Mouse (Mus musculus) hindbrain, embryonic 11.5 days (tissue): ENCODE results near the gene Ror1. TPM values are rescaled to one million over a fixed set of nuclear protein-coding genes. Genes with fewer than 3 reads are reported as not detected.

ENCODE experiments used
- ATAC-seq: fragments of 200-750 bp; cut with Nextera tagmentation; 2 replicates; pipeline ENCODE4 v1.8.0; 2017; ENCODE audit warnings: mild to moderate bottlenecking, moderate TSS enrichment, moderate library complexity; ENCODE audit not compliant: low FRiP score
- DNase-seq: peaks from one replicate; pipeline ENCODE4 v3.0.0-alpha.2; 2015; ENCODE audit warnings: low spot score
- H3K27ac ChIP-seq: fragments of 300-500 bp; sonication (generic); 2 replicates; pipeline ENCODE4 v1.5.1; 2014; ENCODE audit warnings: mild to moderate bottlenecking, low read depth, low read length
- H3K27me3 ChIP-seq: fragments of 300-500 bp; sonication (generic); 2 replicates; pipeline ENCODE4 v1.6.1; 2014; ENCODE audit warnings: mild to moderate bottlenecking, low read length, moderate library complexity, mixed read lengths; ENCODE audit not compliant: control insufficient read depth, insufficient read depth
- H3K36me3 ChIP-seq: fragments of 300-500 bp; sonication (generic); 2 replicates; pipeline ENCODE4 v1.6.1; 2014; ENCODE audit warnings: mild to moderate bottlenecking, low read length, moderate library complexity, mixed read lengths; ENCODE audit not compliant: control insufficient read depth, insufficient read depth
- H3K4me1 ChIP-seq: fragments of 300-500 bp; sonication (generic); replicated peaks from 2 replicates; pipeline ENCODE4 v1.6.1; 2014; ENCODE audit warnings: low read length, mixed read lengths; ENCODE audit not compliant: control insufficient read depth, insufficient read depth
- H3K4me2 ChIP-seq: fragments of 300-500 bp; sonication (generic); replicated peaks from 2 replicates; pipeline ENCODE4 v1.6.1; 2014; ENCODE audit warnings: mild to moderate bottlenecking, low read depth, low read length
- H3K4me3 ChIP-seq: fragments of 300-500 bp; sonication (generic); 2 replicates; pipeline ENCODE4 v1.5.1; 2014; ENCODE audit warnings: low read depth, low read length
- H3K9ac ChIP-seq: fragments of 300-500 bp; sonication (generic); 2 replicates; pipeline ENCODE4 v1.6.1; 2014; ENCODE audit warnings: low read depth, low read length
- H3K9me3 ChIP-seq: fragments of 300-500 bp; sonication (generic); 2 replicates; pipeline ENCODE4 v1.6.1; 2016; ENCODE audit warnings: low read length; ENCODE audit not compliant: control insufficient read depth
- WGBS: fragments of 180-500 bp; shearing (Covaris S2); extraction: QIAGEN DNeasy Blood & Tissue Kit; methylation state at CpG from one replicate; pipeline ENCODE4 v1.1.7; 2014; 5-methylcytosine and 5-hydroxymethylcytosine counted together
- polyA plus RNA-seq: library from polyadenylated mRNA; unstranded; fragments of >200 nt; fragmentation: Nextera tagmentation; extraction: Ambion mirVana; gene quantifications from 2 replicates; pipeline ENCODE4 v1.2.1, GENCODE M21; 2014

Gene Ror1
- polyA plus RNA-seq, 1 experiment from 2014 or later, result 5.7 TPM

DNA sequence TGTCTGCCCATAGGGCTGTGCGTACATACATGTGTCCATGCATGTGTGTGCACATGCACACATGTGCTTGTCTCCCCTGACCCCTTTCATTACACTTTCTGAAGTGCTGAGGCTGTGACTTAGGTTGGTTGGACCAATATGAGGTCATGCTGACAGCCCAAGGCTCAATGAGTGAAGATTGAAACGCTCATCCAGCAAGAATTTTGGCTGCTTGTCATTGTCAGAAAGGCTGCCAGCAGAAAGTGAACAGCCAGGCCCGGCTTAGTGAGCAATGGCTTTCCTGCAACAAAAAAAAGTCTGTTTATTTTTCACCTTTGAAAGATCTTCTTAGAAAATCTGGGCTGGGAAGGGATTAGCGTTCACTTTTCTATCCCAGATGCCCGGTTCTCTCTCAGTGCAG lies 86.1 kb downstream of the Ror1 start:
- no peak for DNase-seq

DNA sequence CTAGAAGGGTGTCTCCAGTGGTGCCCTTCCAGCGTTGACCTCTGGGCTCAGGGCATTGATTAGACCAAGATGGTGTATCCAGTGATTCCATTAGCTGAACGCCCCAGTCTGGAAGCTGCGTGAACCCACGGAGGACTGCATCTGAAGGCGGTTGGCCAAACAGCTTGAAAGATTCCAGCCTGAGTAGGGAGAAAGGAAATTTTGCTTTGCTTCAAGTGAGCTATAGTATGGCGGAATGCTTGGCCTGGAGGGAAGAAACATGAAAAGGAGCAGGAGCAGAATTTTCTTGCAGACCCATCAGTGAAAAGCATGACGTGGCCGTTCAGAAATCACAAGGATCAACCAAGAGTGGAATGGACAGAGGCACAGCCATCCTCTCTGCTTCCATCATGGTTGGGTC lies 91.2 kb downstream of the Ror1 start:
- no peak overlapping the region for H3K4me3 ChIP-seq
- H3K27ac ChIP-seq, result no peak overlapping the region
- DNase-seq (no peak), ATAC-seq (no peak)
- no peaks in the 10 kb centered on the region for H3K36me3 ChIP-seq
- H3K27me3 ChIP-seq, result no peaks in the 10 kb centered on the region
- H3K4me1 ChIP-seq, result no peaks in the 10 kb centered on the region
- H3K9me3 ChIP-seq, result no peaks in the 10 kb centered on the region
- H3K4me2 ChIP-seq, result no peak overlapping the region
- 84% methylated on average over 8 of the region's 8 CpGs for WGBS
- H3K9ac ChIP-seq, result no peak overlapping the region

More for the DNA sequence above, 86.1 kb downstream of the Ror1 start:
- Histone ChIP-seq H3K4me3 (no peak overlapping the region), H3K27me3 (no peaks in the 10 kb centered on the region), H3K9ac (no peak overlapping the region), H3K36me3 (no peaks in the 10 kb centered on the region), H3K4me1 (0 out of 2 replicates have a peak, but pooled peaks cover 2% of the 10 kb centered on the region), H3K9me3 (no peaks in the 10 kb centered on the region), H3K4me2 (no peak overlapping the region), H3K27ac (no peak overlapping the region)
- ATAC-seq, result no peak
- 85% methylated on average over 5 of the region's 5 CpGs for WGBS

DNA sequence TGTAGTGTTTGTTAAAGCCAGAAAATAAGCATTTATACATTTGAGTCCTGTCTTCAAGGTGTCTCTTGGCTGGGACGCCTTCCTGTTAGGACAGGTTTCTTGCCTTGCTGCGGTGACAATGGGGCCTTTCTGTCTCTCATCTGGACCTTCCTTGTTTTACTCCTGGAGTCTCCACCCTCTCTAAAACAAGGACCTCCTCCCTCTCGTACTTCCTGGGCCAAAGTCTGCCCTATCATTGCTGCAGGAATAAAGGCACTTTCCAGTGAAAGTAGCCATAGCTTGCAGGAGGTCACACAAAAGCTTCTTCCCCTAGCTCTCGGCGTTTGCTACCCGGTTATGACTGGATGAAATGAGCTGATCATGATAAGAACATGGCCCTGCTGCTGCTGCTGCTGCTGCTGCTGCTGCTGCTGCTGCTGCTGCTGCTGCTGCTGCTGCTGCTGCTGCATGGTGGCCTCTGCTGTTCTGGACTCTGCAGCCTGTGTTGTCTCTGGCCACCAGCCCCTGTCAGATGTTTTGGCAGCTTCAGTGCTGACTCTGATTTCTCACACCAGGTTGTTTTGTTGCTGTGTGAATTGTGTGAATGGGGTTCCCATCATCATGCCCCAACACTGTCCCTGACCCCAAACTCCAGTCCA lies 92.1 kb downstream of the Ror1 start:
- Histone ChIP-seq H3K4me2 (no peak overlapping the region), H3K4me1 (no peaks in the 10 kb centered on the region), H3K36me3 (no peaks in the 10 kb centered on the region), H3K9ac (no peak overlapping the region), H3K9me3 (no peaks in the 10 kb centered on the region), H3K4me3 (no peak overlapping the region), H3K27ac (no peak overlapping the region), H3K27me3 (no peaks in the 10 kb centered on the region)
- 62% methylated on average over 6 of the region's 6 CpGs for WGBS
- DNase-seq (no peak), ATAC-seq (no peak)

DNA sequence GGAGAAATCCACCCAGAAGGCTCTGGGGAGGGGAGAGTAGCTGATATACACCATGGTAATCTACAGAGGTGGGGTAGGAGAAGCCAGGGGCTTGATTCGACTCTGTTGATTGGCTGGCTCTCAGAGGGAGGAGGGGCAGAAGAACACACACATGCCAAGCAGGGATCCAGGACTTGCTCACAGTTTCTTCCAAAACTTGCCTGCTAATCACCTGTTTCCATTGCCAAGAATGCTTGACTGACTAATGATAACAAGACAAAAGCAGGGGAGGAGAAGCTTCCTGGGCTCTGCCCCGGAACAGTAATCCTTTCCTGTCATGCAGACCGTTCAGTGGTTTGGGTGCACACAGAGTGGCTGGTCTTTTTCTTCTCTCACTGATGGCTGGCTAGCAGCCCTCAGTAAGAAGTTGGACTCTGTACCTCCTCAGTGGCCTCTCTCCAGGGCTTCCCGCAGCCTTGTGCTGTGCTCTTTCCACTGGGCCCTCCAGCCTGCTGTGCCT lies 92.7 kb downstream of the Ror1 start:
- 54% methylated on average over 4 of the region's 4 CpGs for WGBS
- no peak overlapping the region for H3K27ac ChIP-seq
- no peak for ATAC-seq

DNA sequence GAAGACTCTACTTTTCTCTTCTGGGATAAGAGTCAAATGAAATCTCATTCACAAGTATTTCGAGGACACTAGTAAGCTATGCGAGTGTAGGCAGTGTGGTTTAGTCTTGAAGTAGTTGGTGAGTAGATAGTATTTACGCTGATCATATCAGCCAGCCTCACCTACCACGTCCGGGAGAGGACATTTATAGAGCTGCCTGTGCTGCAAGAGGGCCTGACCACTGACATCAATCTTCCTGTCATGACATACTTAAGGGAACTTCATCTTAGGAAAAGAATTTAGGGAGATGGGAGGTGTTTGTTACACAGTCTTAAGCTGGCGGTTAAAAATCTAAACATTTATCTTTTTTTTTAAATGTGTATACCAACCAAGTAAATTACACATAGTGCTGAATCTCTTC lies 95.9 kb downstream of the Ror1 start:
- no peak overlapping the region for H3K9ac ChIP-seq
- H3K27me3 ChIP-seq, result no peaks in the 10 kb centered on the region
- no peak overlapping the region for H3K4me2 ChIP-seq
- H3K4me1 ChIP-seq, result no peaks in the 10 kb centered on the region
- no peak overlapping the region for H3K4me3 ChIP-seq
- ATAC-seq (no peak), DNase-seq (no peak)
- H3K9me3 ChIP-seq, result no peaks in the 10 kb centered on the region
- H3K27ac ChIP-seq, result no peak overlapping the region
- H3K36me3 ChIP-seq, result no peaks in the 10 kb centered on the region
- 89% methylated on average over 6 of the region's 6 CpGs for WGBS

More for the DNA sequence above, 92.7 kb downstream of the Ror1 start:
- Histone ChIP-seq H3K4me1 (no peaks in the 10 kb centered on the region), H3K4me2 (no peak overlapping the region), H3K9ac (no peak overlapping the region), H3K9me3 (no peaks in the 10 kb centered on the region), H3K27me3 (no peaks in the 10 kb centered on the region), H3K36me3 (no peaks in the 10 kb centered on the region), H3K4me3 (no peak overlapping the region)
- no peak for DNase-seq

DNA sequence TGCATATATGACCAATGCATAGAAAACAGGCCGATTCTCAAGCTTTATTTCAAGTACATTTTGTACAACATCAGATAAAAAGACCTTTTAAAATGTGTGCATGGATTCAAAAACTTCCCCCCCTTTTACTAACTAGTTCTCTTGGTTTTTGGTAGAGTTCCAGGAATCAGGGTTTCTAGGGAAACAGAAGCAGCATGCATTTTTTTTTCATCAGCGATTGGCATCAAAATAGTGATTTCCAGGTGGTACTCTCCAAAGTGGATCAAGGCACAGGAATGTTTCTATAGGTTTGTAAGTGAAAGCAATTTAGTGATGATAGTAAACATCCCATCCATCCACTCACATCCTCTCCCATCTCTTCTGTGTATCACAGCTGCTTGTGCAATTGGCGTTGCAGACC lies 98.5 kb downstream of the Ror1 start:
- no peak overlapping the region for H3K4me2 ChIP-seq
- 80% methylated on average over 3 of the region's 3 CpGs for WGBS
- ATAC-seq, result no peak

DNA sequence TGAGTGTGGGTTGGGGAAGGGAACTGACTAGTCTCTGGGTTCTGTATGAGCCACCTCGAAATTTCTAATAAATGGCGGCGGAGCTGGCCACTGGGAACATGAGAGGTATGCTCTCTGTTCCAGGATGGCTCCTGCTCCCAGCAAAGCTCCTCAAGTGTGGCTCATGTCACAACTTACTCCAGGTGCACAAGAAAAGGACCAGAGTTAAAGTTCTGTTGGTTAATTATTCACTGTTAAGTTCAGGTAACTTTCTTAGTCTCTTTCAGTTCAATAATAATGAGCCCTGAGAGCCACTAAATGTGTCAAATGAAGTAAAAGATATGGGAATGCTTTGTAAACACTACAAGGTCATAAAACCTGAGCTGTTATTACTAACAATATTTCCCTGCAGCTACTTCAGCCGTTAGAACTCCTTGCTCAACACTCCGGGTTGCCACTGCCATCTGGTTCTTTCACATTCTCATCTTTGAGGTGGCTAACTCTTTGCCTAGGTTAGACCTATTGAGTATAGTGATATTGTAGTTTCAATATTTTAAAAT lies 100.7 kb downstream of the Ror1 start:
- Histone ChIP-seq H3K4me3 (no peak overlapping the region), H3K9ac (no peak overlapping the region), H3K27ac (no peak overlapping the region), H3K27me3 (no peaks in the 10 kb centered on the region), H3K36me3 (no peaks in the 10 kb centered on the region), H3K4me1 (no peaks in the 10 kb centered on the region), H3K9me3 (no peaks in the 10 kb centered on the region), H3K4me2 (no peak overlapping the region)
- ATAC-seq (no peak), DNase-seq (no peak)
- 89% methylated on average over 5 of the region's 5 CpGs for WGBS

More for the DNA sequence above, 98.5 kb downstream of the Ror1 start:
- no peaks in the 10 kb centered on the region for H3K4me1 ChIP-seq
- H3K36me3 ChIP-seq, result no peaks in the 10 kb centered on the region
- no peak for DNase-seq
- H3K9me3 ChIP-seq, result no peaks in the 10 kb centered on the region
- no peak overlapping the region for H3K4me3 ChIP-seq
- no peak overlapping the region for H3K9ac ChIP-seq
- no peak overlapping the region for H3K27ac ChIP-seq
- H3K27me3 ChIP-seq, result no peaks in the 10 kb centered on the region

DNA sequence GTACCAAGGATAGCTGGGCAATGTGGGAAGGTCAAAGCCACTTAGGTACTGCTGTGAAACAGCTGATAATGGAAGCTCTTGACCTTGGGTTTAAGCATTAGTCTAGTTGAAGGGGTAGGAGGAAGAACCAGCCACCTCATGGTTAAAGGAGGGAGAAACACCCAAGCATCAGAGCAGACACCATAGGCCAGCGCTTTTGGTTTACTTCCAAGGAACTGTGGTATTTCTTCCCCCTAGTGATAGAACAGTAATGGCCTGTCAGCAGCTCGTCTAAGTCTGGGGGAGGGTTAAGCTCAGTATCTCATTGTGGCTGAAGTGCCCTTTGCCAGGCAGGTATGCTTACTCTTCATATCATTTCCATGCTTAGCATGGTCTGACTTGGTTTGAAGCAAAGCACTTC lies 102.7 kb downstream of the Ror1 start:
- H3K4me3 ChIP-seq, result no peak overlapping the region
- H3K9ac ChIP-seq, result no peak overlapping the region
- H3K4me2 ChIP-seq, result no peak overlapping the region
- no peaks in the 10 kb centered on the region for H3K9me3 ChIP-seq
- H3K27ac ChIP-seq, result no peak overlapping the region
- no peaks in the 10 kb centered on the region for H3K36me3 ChIP-seq
- DNase-seq, result no peak
- no peaks in the 10 kb centered on the region for H3K4me1 ChIP-seq
- H3K27me3 ChIP-seq, result no peaks in the 10 kb centered on the region
- no peak for ATAC-seq
- 75% methylated on average over 2 of the region's 2 CpGs for WGBS

DNA sequence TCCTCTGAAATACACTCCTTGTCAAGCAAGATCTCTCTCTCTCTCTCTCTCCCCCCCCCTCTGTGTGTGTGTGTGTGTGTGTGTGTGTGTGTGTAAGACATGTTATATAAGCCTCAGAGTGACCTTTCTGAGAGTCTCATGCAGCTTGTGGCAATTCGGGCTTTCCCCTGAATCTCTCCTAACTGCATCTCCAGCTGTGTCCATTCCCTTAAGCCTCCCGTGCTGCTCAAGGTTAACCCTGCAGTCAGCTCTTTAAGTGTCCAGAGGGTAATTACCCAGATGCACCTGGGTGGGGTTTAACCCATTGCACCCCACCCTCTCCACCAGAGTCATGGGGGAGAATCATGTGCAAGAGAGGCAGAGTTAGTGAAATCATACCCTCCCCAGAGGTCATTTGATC lies 105.7 kb downstream of the Ror1 start:
- 47% methylated on average over 2 of the region's 2 CpGs for WGBS
- DNase-seq, result no peak
- no peaks in the 10 kb centered on the region for H3K4me1 ChIP-seq
- H3K4me3 ChIP-seq, result no peak overlapping the region
- no peaks in the 10 kb centered on the region for H3K27me3 ChIP-seq
- no peak overlapping the region for H3K9ac ChIP-seq
- H3K27ac ChIP-seq, result no peak overlapping the region
- no peaks in the 10 kb centered on the region for H3K36me3 ChIP-seq
- no peaks in the 10 kb centered on the region for H3K9me3 ChIP-seq
- no peak overlapping the region for H3K4me2 ChIP-seq
- ATAC-seq, result no peak
